Mouse (Mus musculus) thymus, postnatal 4 days (tissue): ENCODE results near the gene Hnf1b.

Experiments used
- DNase-seq: peaks from one replicate; pipeline ENCODE4 v3.0.0; 2021

Hnf1b gene

DNA sequence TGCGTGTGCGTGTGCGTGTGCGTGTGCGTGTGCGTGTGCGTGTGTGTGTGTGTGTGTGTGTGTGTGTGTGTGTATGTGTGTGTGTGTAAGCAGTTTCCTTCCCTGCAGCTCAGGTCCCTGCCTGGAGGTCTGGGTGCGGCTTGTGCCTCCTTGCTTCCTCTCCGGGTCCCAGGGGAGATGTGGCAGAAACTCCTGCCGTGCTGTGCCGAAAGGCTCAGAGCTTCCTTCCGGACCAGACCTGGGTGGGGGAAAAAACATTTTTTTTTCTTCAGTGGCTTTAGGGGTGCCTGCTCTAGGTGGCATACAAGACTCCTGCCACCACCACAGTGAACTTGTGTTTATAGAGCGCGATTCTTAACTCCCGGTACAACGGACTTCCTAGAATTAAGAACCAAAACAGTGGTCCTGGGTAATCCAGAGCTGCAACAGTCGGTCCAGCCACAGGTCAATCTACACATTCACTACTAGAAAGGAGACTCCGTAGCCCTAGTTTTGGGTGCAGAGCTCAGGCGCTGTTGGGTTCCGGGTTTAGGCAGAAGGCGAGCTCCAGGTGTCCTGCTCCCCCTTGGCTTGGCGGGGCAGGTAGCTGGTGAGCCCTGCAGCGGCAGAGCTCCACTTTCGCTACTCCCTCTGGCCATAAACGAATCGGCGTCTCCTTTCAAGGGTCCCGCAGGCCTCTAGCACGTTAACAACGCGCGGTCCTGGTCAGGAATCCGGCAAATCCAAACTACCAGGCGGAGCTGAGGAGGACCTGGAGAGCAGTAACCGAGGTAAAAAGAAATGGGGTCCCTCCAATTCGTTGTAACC, at the start of gene Hnf1b:
Gene Hnf1b (plus strand): TSS at position 535 of the 807 bp plus-strand sequence.
- DNase-seq = peak; percentile 14

DNA sequence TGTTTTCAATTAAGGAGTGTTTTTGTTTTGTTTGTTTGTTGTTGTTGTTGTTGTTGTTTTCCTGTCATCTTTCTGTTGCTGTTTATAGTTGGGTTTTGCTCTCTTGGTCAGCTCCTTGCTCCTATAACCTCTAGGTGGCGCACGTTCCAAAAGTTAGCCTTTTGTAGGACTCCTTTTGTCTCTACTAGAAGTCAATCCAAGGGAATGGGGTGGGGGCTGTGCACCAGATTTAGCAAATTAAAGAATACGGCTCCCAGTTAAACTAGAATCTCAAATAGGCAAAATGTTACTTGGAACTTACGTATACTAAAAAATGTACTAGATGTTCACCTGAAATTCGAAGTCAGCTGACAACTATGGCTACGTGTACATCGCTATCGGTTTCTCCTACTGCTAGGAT, 47.7 kb upstream of the Hnf1b start:
- peak; percentile 59 for DNase-seq

DNA sequence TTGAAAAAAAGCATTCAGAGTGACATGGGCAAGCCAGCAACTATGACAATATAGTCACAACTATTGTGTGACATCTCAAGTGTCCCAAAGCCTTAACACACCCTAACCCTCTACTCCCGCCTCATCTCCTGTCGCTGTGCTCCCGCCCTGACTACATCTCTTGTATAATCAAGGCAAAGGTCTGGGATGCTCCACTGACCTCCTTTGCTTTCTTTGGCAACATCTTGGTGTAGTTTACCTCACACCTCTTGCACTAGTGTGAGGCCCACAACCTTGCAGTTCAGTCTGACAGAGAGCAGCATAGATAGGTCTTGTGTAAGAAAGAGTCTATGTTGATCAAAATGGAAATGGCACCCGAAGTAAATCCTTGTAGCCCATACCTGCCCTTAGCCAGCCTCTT, 47.3 kb upstream of the Hnf1b start:
- DNase-seq = no peak

DNA sequence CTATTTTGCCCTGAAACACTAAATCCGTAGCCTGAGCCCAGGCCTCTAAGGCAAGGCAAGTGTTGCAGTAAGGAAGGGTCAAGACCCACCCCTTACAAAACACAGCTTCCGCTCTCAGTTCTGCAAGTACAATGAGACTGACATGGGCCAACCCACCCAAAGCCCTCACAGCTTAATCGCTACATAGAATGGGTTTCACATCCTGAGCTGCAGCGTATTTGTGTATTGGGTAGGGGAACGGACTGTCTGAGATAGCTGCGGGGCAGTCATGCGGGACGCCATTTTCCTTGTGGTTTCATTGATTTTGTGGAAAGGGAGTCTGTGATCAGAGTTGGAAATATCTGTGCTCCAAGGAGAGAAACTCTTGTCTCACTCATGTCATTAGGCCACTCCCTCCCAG, 39.4 kb upstream of the Hnf1b start:
- DNase-seq = no peak

DNA sequence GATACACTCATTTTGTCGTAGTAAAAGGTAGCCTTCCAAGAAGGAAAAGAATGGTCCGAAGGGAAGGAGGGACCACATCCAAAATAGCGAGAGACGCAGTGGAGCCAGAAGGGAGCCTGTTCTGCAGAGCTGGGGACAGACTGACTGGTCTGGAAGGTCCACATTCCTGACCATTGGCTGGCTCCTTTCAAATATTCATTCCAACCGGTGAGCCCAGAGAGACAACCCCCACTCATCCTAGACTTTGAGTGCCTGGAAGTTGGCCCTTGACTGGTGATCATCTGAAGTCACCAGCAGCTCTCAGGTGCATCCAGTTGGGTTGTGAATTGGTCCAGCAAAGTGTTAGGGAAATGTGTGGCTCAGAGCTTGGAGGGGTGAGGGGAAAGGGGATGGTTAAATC, 34.7 kb upstream of the Hnf1b start:
- no peak for DNase-seq

DNA sequence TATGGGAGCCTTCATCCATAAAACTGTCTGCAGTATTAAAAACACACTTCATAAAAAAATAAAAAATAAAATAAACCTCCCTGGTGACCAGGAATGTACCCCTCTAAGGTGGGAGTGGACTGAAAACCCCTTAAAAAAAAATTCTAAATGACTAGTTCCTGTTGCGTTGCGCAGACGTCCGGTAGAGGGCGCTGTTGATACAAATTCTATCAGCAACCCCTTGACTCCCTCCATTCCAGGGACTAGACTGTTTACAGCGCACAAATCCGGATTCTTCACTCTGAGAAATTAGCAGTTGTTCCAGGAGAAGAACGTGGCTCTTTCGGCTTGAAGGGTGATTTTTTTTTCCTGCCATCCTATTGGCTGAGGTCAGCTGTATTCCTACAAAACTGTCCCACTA, 34.2 kb upstream of the Hnf1b start:
- DNase-seq = peak; percentile 71

DNA sequence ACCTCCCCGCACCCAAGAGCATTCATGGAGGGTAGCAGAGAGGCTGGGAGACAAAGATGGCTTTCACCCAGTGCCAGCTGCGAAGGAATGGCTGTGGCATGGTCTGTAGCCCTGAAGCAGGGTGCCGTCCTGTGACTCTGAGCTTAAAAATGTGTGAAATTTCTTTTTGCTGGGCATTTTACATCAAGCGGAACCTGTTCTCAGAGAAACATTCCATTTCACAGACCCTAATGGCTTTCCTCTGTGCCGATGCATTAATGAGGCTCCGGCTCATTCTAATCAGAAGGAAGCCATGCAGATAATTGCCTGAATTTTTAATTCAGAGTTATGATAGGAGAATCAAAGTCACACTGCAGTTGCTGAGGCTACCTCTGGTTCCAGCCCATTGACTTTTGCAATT, 32.8 kb upstream of the Hnf1b start:
- DNase-seq = no peak

DNA sequence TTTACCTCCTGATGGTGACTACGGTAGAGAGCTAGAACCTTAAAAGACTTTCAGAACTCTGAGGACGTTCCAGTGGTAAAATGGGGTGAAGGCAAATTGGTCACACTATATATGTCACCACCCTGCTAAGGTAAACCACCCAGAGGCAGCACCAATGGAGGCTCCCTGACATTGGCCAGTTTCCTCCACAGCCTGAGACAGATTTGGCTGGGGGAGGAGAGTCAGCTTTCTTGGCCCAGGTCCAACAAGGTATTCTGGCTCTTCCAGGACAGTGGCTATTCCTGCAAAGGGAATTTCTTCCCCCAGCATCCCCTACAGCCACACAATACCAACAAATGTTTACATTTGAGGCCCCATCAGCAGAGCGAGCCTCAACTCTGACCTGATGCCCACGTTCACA, 31.9 kb upstream of the Hnf1b start:
- no peak for DNase-seq

DNA sequence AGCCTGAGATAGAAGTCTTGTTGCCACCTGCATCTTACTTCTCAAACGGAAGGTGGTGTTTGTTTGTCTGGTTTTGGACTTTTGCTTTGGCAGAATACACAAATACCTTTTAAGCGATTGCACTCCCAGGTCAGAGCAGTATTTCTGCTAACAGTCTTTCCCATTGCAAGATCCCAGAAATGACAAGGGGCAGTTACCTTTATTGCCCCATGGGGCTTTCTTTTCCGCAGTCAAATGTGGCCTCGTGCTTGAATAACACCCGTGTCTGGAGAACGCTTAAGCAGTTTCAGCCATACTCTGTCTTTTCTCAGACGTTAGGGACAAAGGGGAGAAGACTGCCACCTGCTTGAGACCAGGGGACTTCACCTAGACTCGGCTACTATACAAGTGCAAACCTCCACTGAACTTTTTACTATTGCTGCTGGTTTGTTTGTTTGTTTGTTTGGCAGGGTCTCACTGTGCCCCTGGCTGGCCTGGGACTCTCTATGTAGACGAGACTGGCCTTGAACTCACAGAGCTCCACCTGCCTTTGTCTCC, 31.2 kb upstream of the Hnf1b start:
- DNase-seq = no peak

DNA sequence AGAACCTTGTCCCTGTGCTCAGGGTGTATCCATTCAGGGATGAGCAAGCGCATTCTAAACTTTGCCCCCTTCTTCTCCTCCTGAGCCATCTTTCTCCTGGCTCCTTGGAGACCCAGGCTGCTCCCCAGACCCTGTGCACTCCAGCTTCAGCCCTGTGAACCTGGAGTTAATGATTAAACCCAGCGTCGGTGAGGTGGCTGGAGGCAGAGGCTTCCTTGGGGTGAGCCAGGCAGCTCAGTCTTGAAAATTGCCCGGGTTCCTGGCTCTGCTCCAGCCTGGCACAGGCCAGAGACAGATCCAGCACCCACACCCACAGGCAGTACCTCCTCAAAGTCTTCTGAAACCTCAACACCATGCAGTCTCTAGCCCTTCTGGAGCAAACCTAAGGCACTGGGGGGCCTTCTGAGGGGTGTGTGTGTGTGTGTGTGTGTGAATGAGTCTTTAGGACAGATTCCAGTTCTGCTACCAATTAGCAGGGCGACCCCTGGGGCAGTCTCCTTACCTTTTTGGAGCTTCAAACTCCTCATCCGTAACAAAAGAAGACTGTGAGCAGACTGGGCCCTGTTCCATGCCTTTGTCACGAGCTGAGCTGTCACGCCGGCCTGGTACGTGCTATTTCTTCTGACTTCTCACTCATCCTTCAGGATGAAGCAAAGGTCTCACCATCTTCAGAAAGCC, 29.9 kb upstream of the Hnf1b start:
- no peak for DNase-seq

DNA sequence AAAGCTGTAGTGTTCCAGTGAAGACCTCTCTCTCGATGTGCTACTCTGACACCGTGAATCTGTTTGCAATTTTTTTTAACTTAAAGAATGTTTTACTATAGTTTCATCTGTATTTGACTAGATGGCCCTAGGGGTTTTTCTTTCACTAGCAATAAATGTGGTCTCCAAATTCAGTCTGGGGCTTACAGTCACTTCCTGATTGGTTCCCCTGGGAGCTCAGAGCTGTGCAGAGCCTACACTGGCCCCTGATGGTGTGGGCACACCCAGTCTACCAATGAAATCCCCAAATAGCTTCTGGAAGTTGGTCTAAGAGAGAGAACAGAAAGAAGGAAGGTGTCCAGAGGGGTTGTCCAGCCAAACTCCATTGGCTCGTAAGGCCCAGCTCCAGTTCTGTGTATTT, 23.7 kb upstream of the Hnf1b start:
- DNase-seq = no peak

DNA sequence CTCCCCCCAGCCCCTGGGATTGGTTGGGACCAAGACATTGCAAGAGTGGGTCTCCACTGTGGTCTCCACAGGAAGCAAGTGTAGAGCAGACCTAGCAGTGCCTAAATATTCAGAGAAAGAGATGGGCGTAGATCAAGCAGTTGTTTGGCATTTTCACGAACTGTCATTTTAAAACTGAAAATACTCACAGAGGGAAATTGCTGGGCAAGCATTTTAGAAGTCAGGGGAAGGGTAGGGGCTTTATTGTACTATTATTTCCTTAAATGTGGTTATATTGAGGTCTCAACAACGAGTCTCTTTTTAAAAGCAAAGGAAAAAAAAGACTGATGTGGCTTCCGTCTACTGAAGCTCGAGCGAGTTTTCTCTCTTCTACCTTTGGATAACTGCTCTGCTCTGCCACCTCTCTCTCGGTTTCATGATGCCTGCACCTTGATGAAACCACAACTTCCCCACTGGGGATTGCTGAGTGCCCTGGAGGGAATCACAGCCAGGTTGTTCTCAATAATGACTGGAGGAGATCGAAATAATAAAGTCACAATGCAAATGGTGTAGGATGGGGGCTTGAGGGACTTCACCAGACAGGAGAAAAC, 21.2 kb upstream of the Hnf1b start:
- DNase-seq = no peak

DNA sequence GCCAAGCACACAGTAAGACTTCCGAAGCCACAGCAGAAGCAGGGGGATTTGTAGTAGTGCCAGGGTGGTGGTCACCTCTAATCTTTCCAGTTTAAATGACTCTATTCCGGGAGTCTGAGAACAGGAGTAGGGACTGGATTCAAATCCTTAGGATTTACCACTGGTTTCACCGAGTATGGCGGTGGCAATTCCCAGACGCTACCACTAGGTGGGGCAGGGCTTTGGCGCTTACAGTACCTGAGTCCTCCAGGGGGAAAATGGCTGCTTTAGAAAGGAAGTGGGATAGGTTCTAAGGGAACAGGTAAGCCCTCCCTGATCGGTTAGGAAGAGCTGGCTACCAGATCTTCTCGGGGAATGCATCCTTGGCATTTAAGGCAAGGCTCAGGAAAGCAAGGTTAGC, 17.5 kb upstream of the Hnf1b start:
- DNase-seq = peak; percentile 69

DNA sequence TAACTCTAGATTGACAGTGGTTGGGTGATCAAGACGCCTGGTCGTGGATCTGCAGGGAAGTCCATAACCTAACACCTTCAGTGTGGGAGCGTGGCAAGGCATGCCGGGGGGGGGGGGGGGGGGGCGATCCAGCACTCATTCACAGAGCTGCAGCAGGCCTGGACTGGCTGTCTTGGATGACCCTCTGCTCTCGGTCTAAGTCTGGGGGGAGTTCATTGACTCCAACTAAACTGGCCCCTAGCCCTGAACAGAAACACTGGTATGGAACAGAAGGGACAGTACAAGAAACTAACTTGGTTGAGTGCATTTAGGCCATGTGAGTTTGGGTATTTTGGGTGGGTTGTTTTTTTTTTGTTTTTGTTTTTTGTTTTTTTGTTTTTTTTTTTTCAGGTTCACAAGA, 16.3 kb upstream of the Hnf1b start:
- no peak for DNase-seq

DNA sequence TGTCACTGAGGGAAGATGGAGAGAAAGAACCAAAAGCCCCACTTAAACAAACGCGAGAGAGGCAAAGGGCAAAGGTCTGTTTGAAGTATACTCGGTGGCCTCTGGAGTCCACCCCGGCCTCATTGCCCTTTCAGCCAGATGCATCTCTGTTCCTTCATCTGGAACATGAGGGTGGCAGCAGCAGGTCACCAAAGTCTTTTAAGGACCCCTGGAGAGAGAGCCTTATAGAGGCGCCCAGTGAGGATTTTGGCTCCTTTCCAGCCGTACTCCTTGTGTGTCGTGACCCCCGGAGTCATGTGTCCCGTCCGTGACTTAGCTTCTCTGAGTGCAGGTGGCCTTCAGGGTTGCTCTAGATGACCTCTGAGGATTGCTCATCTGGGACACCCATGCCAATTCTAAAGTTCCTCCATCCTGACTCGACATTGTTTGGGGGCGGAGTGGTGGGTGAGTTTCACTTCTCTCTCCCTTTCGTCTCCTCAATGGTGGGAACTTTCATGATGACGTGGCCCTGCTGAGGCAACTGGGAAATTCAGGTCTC, 15.8 kb upstream of the Hnf1b start:
- no peak for DNase-seq

DNA sequence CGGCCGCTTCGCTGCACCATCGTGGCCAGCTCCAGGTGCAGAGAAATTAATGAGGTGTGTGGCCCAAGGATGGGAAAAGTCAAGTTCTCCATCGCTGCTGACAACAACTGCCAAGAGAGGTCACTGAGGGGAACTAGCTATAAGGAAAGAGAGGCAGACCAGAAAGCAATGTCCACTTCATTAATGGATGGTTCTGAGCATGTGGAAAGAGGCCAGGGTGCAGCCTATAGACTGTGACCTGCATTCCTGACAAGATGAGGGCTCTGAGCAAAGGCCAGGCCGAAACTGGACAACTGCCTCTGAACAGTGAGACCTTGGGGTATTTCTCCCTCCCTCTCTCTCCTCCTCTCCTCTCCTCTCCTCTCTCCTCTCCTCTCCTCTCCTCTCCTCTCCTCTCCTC, 10.4 kb upstream of the Hnf1b start:
- no peak for DNase-seq

DNA sequence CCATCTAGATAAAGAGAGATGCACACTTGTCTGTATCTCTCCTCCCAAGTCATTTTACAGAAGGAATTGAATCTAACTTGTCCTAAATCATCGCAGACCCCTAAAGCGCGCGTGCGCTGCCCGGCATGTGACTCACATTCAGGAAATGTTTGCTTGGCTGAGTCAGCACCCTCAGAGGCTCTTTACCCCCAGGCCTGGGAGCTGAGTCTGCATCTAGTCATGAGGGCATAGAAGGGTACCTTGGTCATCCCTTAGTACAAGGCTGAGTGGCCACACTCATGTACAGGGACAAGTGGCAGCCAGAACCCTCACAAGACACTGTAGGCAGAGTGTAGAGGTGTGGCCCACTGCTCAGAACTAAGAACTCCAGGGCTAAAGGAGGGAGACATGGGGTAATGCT, 6.3 kb upstream of the Hnf1b start:
- DNase-seq = no peak

DNA sequence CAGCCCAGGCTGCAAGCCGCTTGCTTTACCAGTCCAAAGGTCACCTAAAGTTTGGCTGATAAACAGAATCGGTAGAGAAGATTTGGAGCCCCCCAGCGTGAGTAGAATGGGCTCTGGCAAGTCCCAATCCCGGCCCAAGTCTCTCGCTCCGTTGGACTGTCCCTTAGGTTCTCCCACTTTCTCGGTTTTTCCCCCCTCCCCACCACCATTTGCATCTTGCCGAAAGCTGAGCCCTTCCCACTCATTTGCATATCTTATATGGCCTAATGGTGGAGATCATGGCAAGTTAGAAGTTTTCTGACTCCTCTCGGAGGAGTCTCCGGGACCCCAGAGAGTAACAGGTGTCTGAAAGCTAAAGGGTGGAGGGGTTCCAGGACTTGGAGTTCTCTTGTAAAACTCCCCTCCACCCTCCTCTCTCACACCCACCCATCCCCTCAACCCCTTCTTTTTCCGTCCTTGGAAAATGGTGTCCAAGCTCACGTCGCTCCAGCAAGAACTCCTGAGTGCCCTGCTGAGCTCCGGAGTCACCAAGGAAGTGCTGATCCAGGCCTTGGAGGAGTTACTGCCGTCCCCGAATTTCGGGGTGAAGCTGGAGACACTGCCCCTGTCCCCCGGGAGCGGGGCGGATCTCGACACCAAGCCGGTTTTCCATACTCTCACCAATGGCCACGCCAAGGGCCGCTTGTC, 866 bp downstream of the Hnf1b start:
- no peak for DNase-seq

DNA sequence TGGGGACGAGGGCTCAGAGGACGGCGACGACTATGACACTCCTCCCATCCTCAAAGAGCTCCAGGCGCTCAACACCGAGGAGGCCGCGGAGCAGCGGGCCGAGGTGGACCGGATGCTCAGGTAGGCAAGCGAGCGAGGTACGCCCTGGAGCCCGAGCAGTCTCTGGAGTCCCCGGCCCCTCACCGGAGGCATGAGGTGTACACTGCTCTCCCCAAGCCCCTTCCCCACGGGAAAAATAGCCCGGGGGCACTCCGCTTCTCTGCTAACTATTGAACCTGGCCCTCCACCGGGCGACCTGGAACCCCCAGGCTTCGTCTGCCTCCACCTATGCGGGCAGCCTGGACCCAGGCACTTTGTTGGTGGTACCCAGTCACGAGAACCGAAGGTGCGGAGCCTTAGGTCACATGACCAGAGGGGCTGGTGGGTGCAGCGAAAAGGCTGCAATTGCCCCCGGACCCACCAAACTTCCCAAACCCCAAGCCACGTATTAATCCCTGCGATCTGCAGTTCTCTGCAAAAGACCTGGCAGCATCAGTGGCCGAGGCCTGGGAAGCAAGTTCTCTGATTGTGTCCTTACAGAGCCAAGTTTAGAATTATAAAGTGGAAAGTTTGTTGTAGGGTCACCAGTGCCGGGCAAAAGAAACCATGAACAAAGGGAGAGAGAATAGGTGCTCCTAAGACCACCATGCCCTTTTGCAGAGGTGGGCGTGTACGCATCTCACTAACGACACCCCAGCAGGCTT, 1.6 kb downstream of the Hnf1b start:
- DNase-seq = peak; percentile 32

DNA sequence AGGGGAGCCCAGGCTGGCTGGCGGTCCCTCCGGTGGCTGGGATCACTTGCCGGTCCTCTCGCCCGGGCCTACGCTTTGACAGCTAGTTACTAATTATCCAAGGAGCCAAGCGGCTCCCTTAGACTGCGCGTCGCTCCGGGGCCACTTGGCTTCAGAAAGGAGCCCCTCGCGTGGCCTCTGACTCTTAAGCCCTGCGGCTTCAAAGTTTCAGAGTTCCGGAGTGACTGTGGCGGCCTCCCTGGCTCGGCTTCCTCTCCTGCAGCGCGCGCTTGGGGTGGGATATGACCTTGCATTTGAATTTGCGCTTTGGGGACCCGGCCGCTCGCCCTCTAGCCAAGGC, 2.1 kb downstream of the Hnf1b start:
- DNase-seq = peak; percentile 32

DNA sequence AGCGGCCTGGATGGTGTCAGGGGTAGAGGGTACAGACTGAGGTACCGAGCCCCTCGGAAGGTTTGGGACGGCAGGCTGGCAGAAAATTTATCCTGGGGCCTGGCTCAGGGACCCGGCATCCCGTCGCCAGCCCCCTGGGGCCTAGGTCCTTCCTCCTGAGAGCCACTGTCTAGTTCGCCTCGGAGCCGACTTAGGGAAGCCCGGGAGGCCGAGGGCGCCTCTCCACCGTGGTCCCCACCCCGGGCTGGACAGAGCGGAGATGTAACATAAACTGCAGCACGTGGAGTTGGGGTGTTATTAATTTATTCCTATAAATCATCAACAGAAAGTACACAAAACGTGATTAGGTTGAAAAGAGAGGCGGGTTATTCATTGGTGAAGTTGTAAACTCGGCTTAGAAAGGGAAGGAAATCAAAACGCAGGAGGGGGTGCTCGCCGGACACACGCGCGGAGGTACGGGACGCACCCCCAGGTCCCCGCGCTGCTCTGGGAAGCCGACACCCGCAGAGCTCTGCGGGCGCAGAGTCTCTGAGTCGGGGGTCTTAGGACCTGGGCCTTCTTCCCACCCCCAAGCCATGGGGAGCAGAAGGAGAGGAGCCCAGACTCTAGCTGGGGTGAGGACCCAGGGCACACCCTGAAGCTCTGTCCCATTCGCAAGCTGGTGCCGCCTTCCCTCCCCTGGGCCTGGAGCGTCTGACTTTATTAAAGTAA, 2.8 kb downstream of the Hnf1b start:
- no peak for DNase-seq
